Mouse (Mus musculus) frontal cortex, adult 2 months (tissue): ENCODE measurements around the gene Pum1. TPM values are rescaled to one million over a fixed set of nuclear protein-coding genes. Genes with fewer than 3 reads are reported as not detected.
"Not testable (repeated sequence)": the region's sequence is repeated elsewhere in the genome, so short reads cannot be mapped to it uniquely, and the experiment has no call there.

ENCODE experiments used
- DNase-seq, 2 experiments: peaks; one replicate each; pipeline ENCODE4 v3.0.0; 2022; ENCODE audit warnings: low spot score in 1 of 2; ENCODE audit errors: extremely low spot score in 1 of 2
- polyA plus RNA-seq: library from polyadenylated mRNA; depleted of rRNA; stranded (reverse); fragments of >200 nt; gene quantifications from 2 replicates; pipeline ENCODE4 v1.2.3, GENCODE M21; 2012

Pum1 gene
- polyA plus RNA-seq, 1 experiment: 62.7 TPM

GRCm38 (mm10) chr4:130667686-130668085 is 4.6 kb downstream of the Pum1 start:
- no peak for DNase-seq

GRCm38 (mm10) chr4:130668541-130668940 is 5.4 kb downstream of the Pum1 start:
- DNase-seq: no peak

DNA sequence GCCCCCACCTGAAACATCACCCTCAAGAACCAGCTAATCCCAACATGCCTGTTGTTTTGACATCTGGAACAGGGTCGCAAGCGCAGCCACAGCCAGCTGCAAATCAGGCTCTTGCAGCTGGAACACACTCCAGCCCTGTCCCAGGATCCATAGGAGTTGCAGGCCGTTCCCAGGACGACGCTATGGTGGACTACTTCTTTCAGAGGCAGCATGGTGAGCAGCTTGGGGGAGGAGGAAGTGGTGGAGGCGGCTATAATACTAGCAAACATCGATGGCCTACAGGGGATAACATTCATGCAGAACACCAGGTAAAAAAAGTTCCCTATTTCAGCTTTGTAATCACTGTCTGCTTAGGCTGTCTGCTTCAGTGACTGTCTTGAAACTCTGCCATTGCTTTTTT is 5.9 kb downstream of the Pum1 start:
- DNase-seq: no peak

DNA sequence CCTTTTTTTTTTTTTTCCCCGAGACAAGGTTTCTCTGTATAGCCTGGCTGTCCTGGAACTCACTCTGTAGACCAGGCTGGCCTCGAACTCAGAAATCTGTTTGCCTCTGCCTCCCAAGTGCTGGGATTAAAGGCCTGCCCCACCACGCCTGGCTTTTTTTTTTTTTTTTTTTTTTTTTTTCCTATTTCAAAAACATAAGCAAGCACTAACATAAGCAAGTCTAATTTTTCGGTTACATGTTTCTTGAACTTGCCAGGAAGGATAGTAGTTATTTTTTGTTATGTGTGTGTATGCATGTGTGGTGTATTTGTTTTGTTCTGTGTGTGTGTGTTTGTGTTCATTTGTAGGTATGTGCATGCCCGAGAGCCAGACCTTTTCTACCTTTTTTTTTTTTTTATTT is 6.9 kb downstream of the Pum1 start:
- DNase-seq: not testable (repeated sequence)

DNA sequence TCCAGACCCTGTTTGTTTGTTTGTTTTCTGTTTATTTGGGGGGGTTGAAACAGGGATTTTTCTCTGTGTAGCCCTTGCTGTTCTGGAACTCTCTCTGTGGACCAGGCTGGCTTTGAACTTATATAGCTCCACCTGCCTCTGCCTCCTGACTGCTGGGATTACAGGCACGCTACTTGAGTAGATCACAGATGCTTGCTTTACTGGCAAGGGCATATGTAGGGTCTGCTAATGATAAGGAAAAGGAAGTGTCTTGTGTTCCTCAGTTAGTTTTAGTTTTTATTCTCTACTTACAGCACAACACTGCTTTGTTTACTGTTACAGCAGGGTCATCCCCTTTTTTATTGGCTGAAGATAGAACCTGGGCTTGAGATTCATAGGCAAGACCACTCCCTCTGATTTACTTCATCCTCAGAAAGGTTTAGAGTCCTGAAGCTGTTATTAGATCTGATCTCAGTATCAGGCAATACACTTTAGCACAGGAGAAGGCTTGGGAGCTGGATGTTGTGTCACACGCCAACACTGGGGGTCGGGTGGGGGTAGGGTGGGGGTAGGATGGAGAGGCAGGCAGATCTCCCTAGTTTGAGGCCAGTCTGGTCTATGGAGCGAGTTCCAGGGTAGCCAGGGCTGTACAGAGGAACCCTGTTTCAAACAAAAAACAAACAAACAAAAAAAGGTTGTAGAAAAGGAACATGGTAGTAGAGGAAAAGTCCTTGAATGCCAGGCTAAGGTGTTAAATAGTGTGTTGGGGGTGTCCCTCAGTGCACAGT is 8.1 kb downstream of the Pum1 start:
- no peak for DNase-seq

DNA sequence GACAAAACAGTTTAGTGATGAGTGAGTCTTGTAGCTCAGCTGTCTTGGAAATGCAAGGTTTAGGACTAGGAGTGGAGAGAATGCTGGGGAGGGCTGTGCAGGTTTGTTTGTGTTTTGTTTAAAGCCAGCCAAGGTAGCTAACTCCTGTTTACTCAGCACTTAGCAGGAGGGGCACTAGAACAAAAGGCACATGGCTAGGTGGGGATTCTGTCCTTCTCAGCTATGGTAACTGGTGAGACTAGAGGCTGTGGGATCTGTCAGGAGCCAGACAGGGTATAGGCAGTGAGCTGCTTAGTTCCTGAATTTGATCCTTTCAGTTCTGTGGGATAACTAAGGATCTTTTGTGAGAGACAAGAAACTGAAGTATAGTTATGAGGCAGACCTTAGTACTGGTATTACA is 9.0 kb downstream of the Pum1 start:
- no peak for DNase-seq

GRCm38 (mm10) chr4:130676746-130677145 is 13.6 kb downstream of the Pum1 start:
- no peak for DNase-seq

GRCm38 (mm10) chr4:130678149-130678548 is 15.0 kb downstream of the Pum1 start:
- no peak for DNase-seq

GRCm38 (mm10) chr4:130680676-130681075 is 17.6 kb downstream of the Pum1 start:
- no peak for DNase-seq

GRCm38 (mm10) chr4:130683051-130683450 is 19.9 kb downstream of the Pum1 start:
- not testable (repeated sequence) for DNase-seq

DNA sequence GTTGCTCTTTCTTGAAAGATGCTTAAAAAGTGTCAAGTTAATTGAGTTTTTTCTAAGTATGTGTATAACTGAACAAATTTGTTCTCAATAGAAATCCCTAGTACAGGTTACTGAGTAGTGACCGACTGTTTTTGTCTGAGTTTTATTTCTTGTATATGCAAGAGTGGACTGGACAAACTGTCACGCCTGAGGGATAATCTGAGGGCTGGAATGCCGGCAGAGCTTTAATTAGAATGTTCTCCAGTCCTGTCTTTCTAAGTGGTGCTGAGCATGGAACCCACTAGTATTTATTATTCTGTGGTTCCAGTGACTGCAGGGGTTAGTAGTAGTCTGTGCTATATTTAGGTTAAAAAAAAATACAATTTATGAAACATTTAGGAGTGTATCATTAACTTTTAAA is 30.8 kb downstream of the Pum1 start:
- DNase-seq: no peak

- DNase-seq: no peak
These were observed 31.9 kb downstream of the Pum1 start for GRCm38 (mm10) chr4:130694982-130695381.

GRCm38 (mm10) chr4:130701061-130701460 is 37.9 kb downstream of the Pum1 start:
- no peak for DNase-seq

- no peak for DNase-seq
These were observed 39.9 kb downstream of the Pum1 start for GRCm38 (mm10) chr4:130702835-130703535.

DNA sequence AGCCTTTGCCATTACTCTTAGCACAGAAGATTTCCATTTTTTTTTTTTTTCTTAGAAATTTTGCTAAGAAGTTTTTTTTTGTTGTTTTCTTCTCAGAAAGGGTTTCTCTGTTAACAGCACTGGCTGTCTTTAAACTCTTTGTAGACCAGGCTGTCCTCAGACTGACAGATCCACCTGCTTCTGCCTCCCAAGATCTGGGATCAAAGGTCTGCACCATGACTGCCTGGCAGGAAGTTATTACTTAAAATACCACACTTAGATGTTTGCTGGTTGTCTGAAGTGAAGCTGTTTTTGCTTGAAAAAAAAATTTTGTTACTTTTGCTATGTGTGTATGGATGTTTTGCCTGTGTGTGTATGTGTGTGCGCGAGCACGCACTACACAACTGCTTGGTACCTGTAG is 40.5 kb downstream of the Pum1 start:
- no peak for DNase-seq

DNA sequence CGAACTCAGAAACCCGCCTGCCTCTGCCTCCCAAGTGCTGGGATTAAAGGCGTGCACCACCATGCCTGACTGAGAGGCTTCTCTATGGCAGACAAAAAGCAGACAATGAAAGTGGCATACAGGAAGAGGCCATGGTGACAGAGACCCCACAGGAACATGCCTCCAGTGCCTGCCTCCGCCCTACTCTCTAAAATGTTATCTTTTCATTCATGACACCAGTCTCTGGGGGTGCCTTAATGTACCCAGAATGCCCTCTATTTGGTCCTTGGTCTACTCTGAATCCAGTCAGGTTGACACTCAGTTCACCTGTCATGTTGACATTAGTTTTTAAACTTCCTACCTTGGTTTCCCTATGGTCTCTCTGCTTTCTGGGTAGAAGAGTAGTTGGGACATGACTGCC is 41.5 kb downstream of the Pum1 start:
- no peak for DNase-seq

- DNase-seq: no peak
These were observed 43.3 kb downstream of the Pum1 start for GRCm38 (mm10) chr4:130706215-130707000.

DNA sequence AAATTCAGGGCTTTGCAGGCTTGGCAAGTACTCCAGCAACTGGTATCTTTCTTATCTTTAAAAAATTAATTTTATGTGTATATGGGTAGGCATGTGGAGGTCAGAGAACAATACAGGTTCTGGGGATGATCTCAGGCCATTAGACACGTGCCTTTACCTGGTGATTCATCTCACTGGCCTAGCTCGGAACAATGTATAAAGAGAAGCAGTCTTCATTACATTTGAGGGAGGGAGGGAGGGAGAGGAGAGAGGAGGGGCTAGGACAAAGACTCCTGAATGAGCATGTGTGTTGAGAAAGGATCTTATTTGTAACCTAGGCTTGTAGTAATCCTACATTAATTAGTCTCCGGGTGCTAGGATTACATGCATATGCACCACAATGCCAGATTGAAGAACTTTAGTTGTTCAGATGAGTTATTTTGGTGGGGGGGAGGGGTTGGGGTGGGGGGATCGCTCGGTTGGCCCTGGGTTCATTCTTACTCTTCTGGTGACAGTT is 48.3 kb downstream of the Pum1 start:
- no peak for DNase-seq

DNA sequence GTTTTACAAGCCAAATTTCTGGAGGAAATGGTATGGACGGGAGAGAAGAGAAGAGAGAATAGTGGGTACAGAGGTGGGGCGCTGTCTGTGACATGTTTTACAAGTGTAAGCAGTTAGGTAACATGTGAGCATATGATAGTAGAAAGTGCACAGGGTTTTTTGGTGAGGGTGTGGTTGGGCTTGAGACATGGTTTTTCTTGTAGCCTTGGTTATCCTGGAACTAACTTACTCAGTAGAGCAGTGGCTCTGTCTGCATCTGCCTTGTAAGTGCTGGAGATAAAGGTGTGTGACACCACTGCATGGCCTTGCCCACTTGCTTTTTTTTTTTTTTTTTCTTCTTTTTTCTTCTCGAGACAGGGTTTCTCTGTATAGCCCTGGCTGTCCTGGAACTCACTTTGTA is 49.2 kb downstream of the Pum1 start:
- no peak for DNase-seq

- DNase-seq: no peak
These were observed 50.3 kb downstream of the Pum1 start for GRCm38 (mm10) chr4:130713430-130713829.

DNA sequence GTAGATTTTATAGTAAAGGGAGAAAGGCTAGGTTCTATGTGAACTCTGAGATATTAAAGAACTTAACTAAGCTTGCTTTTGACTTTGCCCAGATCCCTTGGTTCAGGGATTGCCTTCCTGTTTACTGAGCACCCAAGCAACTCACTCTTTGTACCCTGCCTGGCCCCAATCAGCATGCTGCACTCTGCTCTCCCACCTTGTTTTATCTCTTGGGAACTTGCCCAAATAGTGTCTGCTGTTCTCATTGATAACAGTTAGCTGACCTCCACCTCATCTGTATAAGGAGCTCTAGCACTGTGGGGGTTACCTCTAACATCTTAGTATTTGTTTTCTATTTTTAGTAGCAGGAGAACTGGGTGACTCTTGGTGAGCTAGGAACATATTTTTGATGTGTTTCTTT is 52.0 kb downstream of the Pum1 start:
- DNase-seq: no peak
